Mouse (Mus musculus): ENCODE data around the gene Ttc27. TPM values are rescaled to one million over a fixed set of nuclear protein-coding genes. Genes with fewer than 3 reads are reported as not detected.

The Ttc27 gene
- polyA plus RNA-seq, 1 experiment from 2014 or later = 31.0 TPM

GRCm38 (mm10) chr17:74875740-74876139, 158.2 kb downstream of the Ttc27 start:
- DNase-seq (ENCODE audit: low read depth, low spot score) (no peak), ATAC-seq (no peak)
- no peak for TF ChIP-seq CTCF (IDR thresholded peaks at IDR 0.05)
- ChIA-PET CTCF (no interaction called here), POLR2A (no interaction called here)
- no peaks in the 10 kb centered on the region for H3K27me3 ChIP-seq
- in situ Hi-C loops (cut with MboI; ENCODE audit: low pct_unique_long_range_greater_than_20kb) = loop anchor here (5.0 kb wide), 1 partner anchor 127 kb away; no protein-coding TSS in a partner anchor

DNA sequence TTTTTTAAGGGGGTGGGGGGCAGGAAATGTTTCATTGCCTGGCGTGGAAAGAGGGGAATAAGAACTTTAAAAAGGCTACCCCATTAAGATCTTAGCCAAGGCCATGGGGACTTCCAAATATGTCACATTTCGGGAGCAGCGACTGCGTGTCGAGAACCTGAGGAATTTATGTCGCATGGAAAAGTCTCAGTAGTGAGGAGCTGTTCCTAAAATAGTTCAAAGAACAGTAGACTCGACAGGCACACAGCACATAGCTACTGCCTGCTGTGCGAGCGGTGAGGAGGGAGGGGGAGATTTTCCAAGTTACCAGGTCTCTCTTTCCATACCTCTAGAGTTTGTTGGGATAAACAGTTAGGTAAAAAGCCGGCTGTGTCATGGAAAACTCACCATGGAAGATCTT, 159.4 kb downstream of the Ttc27 start:
- ChIA-PET POLR2A (no interaction called here), CTCF (no interaction called here)
- DNase-seq (ENCODE audit: low read depth, low spot score) (no peak), ATAC-seq (no peak)
- no peaks in the 10 kb centered on the region for H3K27me3 ChIP-seq
- in situ Hi-C loops (cut with MboI; ENCODE audit: low pct_unique_long_range_greater_than_20kb) = loop anchor here (5.0 kb wide), 1 partner anchor 125 kb away; no protein-coding TSS in a partner anchor
- TF ChIP-seq CTCF (IDR thresholded peaks at IDR 0.05) = no peak

- ATAC-seq = no peak
- DNase-seq (ENCODE audit: low read depth, low spot score) = no peak
- H3K27me3 ChIP-seq = no peaks in the 10 kb centered on the region
- no peak for TF ChIP-seq CTCF (IDR thresholded peaks at IDR 0.05)
- in situ Hi-C loops (cut with MboI; ENCODE audit: low pct_unique_long_range_greater_than_20kb) = loop anchor here (5.0 kb wide), 1 partner anchor 123 kb away; no protein-coding TSS in a partner anchor
- POLR2A ChIA-PET = interaction anchor here (0.6 kb wide), 1 partner anchor 9 kb away, joined by 3 read pairs; no protein-coding TSS in a partner anchor
- CTCF ChIA-PET = no interaction called here
Observed at GRCm38 (mm10) chr17:74879768-74880167, 162.2 kb downstream of the Ttc27 start.

- ATAC-seq (no peak), DNase-seq (ENCODE audit: low read depth, low spot score) (no peak)
- ChIA-PET CTCF (no interaction called here), POLR2A (no interaction called here)
- no peak for TF ChIP-seq CTCF (IDR thresholded peaks at IDR 0.05)
- H3K27me3 ChIP-seq = no peaks in the 10 kb centered on the region
- in situ Hi-C loops (cut with MboI; ENCODE audit: low pct_unique_long_range_greater_than_20kb) = no loop called here
Observed at GRCm38 (mm10) chr17:74887039-74887438, 169.5 kb downstream of the Ttc27 start.

GRCm38 (mm10) chr17:74888836-74889534, 171.5 kb downstream of the Ttc27 start:
- POLR2A ChIA-PET = no interaction called here
- in situ Hi-C loops (cut with MboI; ENCODE audit: low pct_unique_long_range_greater_than_20kb) = no loop called here
- ATAC-seq (no peak), DNase-seq (ENCODE audit: low read depth, low spot score) (no peak)
- no peak for TF ChIP-seq CTCF (IDR thresholded peaks at IDR 0.05)
- CTCF ChIA-PET = no interaction called here
- no peaks in the 10 kb centered on the region for H3K27me3 ChIP-seq

- ATAC-seq (no peak), DNase-seq (ENCODE audit: low read depth, low spot score) (no peak)
- ChIA-PET CTCF (no interaction called here), POLR2A (no interaction called here)
- no peaks in the 10 kb centered on the region for H3K27me3 ChIP-seq
- in situ Hi-C loops (cut with MboI; ENCODE audit: low pct_unique_long_range_greater_than_20kb) = no loop called here
- no peak for TF ChIP-seq CTCF (IDR thresholded peaks at IDR 0.05)
Observed at GRCm38 (mm10) chr17:74889535-74890117, 172.1 kb downstream of the Ttc27 start.

GRCm38 (mm10) chr17:74902453-74902852, 184.9 kb downstream of the Ttc27 start:
- ChIA-PET CTCF (no interaction called here), POLR2A (interaction anchor here (0.6 to 1.1 kb wide), 2 partner anchors 13 to 1260 kb away, joined by 3 to 4 read pairs; no protein-coding TSS in a partner anchor)
- H3K27me3 ChIP-seq = no peaks in the 10 kb centered on the region
- in situ Hi-C loops (cut with MboI; ENCODE audit: low pct_unique_long_range_greater_than_20kb) = no loop called here
- no peak for DNase-seq (ENCODE audit: low read depth, low spot score)
- TF ChIP-seq CTCF (IDR thresholded peaks at IDR 0.05) = no peak
- ATAC-seq = no peak

GRCm38 (mm10) chr17:74903411-74904331, 186.1 kb downstream of the Ttc27 start:
- DNase-seq (ENCODE audit: low read depth, low spot score) (no peak), ATAC-seq (peak; percentile 73)
- in situ Hi-C loops (cut with MboI; ENCODE audit: low pct_unique_long_range_greater_than_20kb) = no loop called here
- no peak for TF ChIP-seq CTCF (IDR thresholded peaks at IDR 0.05)
- POLR2A ChIA-PET = interaction anchor here (1.1 kb wide), 1 partner anchor 11 kb away, joined by 3 read pairs; no protein-coding TSS in a partner anchor
- no peaks in the 10 kb centered on the region for H3K27me3 ChIP-seq
- CTCF ChIA-PET = interaction anchor here (1.2 to 1.7 kb wide), 2 partner anchors 34 to 101 kb away, joined by 3 to 6 read pairs; no protein-coding TSS in a partner anchor

DNA sequence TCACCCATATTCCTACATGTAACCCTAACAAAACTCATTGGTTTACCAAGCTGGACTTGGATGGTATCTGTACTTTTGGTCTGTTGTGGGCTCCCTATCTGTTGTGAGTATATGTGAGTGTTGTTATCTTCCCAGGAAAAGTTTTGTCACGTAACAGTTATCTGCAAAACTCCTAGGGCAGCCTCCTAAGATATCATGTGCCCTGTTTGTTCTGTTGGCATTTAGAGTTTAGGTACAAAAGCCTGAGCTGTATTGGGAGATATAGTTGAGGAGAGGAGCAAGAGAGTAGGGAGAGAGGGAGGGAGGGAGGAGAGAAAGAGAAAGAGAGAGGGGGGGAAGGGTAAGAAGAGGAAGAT, 186.8 kb downstream of the Ttc27 start:
- ChIA-PET CTCF (interaction anchor here (1.2 to 1.7 kb wide), 2 partner anchors 34 to 100 kb away, joined by 3 to 6 read pairs; no protein-coding TSS in a partner anchor), POLR2A (no interaction called here)
- DNase-seq (ENCODE audit: low read depth, low spot score) (no peak), ATAC-seq (no peak)
- no peak for TF ChIP-seq CTCF (IDR thresholded peaks at IDR 0.05)
- in situ Hi-C loops (cut with MboI; ENCODE audit: low pct_unique_long_range_greater_than_20kb) = no loop called here
- no peaks in the 10 kb centered on the region for H3K27me3 ChIP-seq

DNA sequence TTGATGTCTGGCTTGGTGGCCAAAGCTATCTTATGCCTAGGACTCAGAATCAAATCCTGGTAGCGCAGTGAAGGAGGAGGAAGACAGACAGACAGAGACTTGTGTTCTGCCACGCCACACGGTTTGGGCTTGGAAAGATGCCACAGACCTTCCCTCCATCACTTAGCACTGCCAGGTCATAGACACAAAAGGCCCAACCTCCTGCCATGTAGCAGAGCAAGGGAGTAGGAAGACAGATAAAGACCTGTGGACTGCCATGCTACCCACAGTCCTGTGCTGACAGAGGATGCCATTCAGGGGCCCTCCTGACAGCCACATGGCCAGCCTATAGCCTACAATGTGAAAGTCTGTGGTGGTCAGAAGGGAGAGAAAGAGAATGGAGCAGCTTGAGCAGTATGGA, 187.4 kb downstream of the Ttc27 start:
- ChIA-PET CTCF (interaction anchor here (1.2 to 1.7 kb wide), 2 partner anchors 35 to 99 kb away, joined by 3 to 6 read pairs; no protein-coding TSS in a partner anchor), POLR2A (no interaction called here)
- ATAC-seq (no peak), DNase-seq (ENCODE audit: low read depth, low spot score) (no peak)
- no peaks in the 10 kb centered on the region for H3K27me3 ChIP-seq
- in situ Hi-C loops (cut with MboI; ENCODE audit: low pct_unique_long_range_greater_than_20kb) = no loop called here
- no peak for TF ChIP-seq CTCF (IDR thresholded peaks at IDR 0.05)

Data from Patski (cell line).